Mouse (Mus musculus) ES-E14 (cell line): ENCODE measurements around the gene Rnf186. TPM values are rescaled to one million over a fixed set of nuclear protein-coding genes. Genes with fewer than 3 reads are reported as not detected.
A peak's percentile ranks its signal among the peaks of the same experiment; 100 is the strongest.

Experiments
- DNase-seq: peaks from one replicate; pipeline ENCODE4 v3.0.0-alpha.2; 2013; ENCODE audit warnings: low read depth, low spot score
- H3K27ac ChIP-seq: 2 replicates; pipeline ENCODE4 v1.5.1; 2012; ENCODE audit warnings: low read depth, mild to moderate bottlenecking, low read length, moderate library complexity, mixed read lengths; ENCODE audit not compliant: poor library complexity, insufficient read depth, severe bottlenecking
- H3K36me3 ChIP-seq: 2 replicates; pipeline ENCODE4 v1.6.1; 2012; ENCODE audit warnings: mild to moderate bottlenecking, low read length, moderate library complexity, mixed read lengths; ENCODE audit not compliant: control insufficient read depth, poor library complexity, insufficient read depth, severe bottlenecking
- H3K4me1 ChIP-seq, 2 experiments: fragments of 150-350 bp in 1 of 2; sonication (generic) in 1 of 2; 2 replicates each; pipeline ENCODE4 v1.6.1; 2012; ENCODE audit warnings: low read length in 2 of 2, mild to moderate bottlenecking in 1 of 2, mixed read lengths in 1 of 2; ENCODE audit not compliant: control insufficient read depth in 2 of 2, insufficient read depth in 2 of 2, poor library complexity in 1 of 2
- H3K4me3 ChIP-seq, 2 experiments: fragments of 150-350 bp in 1 of 2; sonication (generic) in 1 of 2; 2 replicates each; pipeline ENCODE4 v1.5.1; 2012; ENCODE audit warnings: low read length in 2 of 2, low read depth in 1 of 2, mild to moderate bottlenecking in 1 of 2, mixed read lengths in 1 of 2; ENCODE audit not compliant: insufficient read depth in 1 of 2, poor library complexity in 1 of 2, severe bottlenecking in 1 of 2
- H3K9ac ChIP-seq: 2 replicates; pipeline ENCODE4 v1.6.1; 2012; ENCODE audit warnings: low read depth, mild to moderate bottlenecking, low read length, mixed read lengths; ENCODE audit not compliant: poor library complexity, insufficient read depth, severe bottlenecking
- H3K9me3 ChIP-seq: fragments of 150-350 bp; sonication (generic); 2 replicates; pipeline ENCODE4 v1.6.1; 2012; ENCODE audit warnings: low read depth, mild to moderate bottlenecking, low read length; ENCODE audit not compliant: control insufficient read depth, insufficient read depth
- CHD2 ChIP-seq: IDR thresholded peaks from 2 replicates; pipeline ENCODE4 v1.6.1; 2014; ENCODE audit warnings: mild to moderate bottlenecking, low read depth, low read length, inconsistent platforms
- HCFC1 ChIP-seq: IDR thresholded peaks from 2 replicates; pipeline ENCODE4 v1.6.1; 2012; ENCODE audit warnings: low read length, inconsistent platforms, borderline replicate concordance; ENCODE audit not compliant: insufficient read depth
- MAFK ChIP-seq: IDR thresholded peaks from 2 replicates; pipeline ENCODE4 v1.6.1; 2014; ENCODE audit warnings: mild to moderate bottlenecking, low read depth, low read length, inconsistent platforms; ENCODE audit not compliant: insufficient read depth
- ZC3H11A ChIP-seq: IDR thresholded peaks from 2 replicates; pipeline ENCODE4 v1.6.1; 2012; ENCODE audit warnings: low read depth, mild to moderate bottlenecking, inconsistent platforms, low read length, borderline replicate concordance
- ZNF384 ChIP-seq: IDR thresholded peaks from 2 replicates; pipeline ENCODE4 v1.6.1; 2012; ENCODE audit warnings: low read depth, low read length, inconsistent platforms
- in situ Hi-C, 2 experiments: fragments of 600-800 bp; cut with MboI; formaldehyde crosslinking; loops; one replicate each; pipeline ENCODE4 v1.15.1; 2025; ENCODE audit warnings: low sequenced_read_pairs in 2 of 2, inconsistent platforms in 1 of 2; ENCODE audit not compliant: unreplicated experiment in 2 of 2
- total RNA-seq: library from RNA; depleted of rRNA; stranded (reverse); fragments of 300-350 nt; gene quantifications from 2 replicates; pipeline ENCODE4 v1.2.3, GENCODE M21; 2012; rRNA removed

The Rnf186 gene
- 0.22 TPM in 1 of 2 replicates, not detected in the other for total RNA-seq

GRCm38 (mm10) chr4:138966866-138967265, at the start of gene Rnf186:
Gene Rnf186, plus strand, starts transcription at chr4:138967112.
- Histone ChIP-seq H3K4me1 (peaks cover 0 to 6% of the 10 kb centered on the region in 2 experiments; a peak in 1 of 4 replicates), H3K9me3 (no peaks in the 10 kb centered on the region), H3K36me3 (no peaks in the 10 kb centered on the region), H3K4me3 (peak within 1 kb of the TSS; percentile 4 to 21; a peak in 1 of 4 replicates), H3K27ac (no peak within 1 kb of the TSS), H3K9ac (no peak within 1 kb of the TSS)
- no peak for TF ChIP-seq CHD2
- no peak for TF ChIP-seq HCFC1
- no peak for TF ChIP-seq ZC3H11A
- no peak for TF ChIP-seq MAFK
- TF ChIP-seq ZNF384: no peak
- DNase-seq: no peak
- in situ Hi-C loops: no loop called here

GRCm38 (mm10) chr4:138917282-138917681, 49.6 kb upstream of the Rnf186 start:
- H3K4me1 ChIP-seq: peaks cover 0 to 2% of the 10 kb centered on the region in 2 experiments; a peak in 1 of 4 replicates
- no peaks in the 10 kb centered on the region for H3K36me3 ChIP-seq
- no peak overlapping the region for H3K9ac ChIP-seq
- no peak overlapping the region for H3K27ac ChIP-seq
- H3K9me3 ChIP-seq: no peaks in the 10 kb centered on the region
- H3K4me3 ChIP-seq: no peak overlapping the region
- in situ Hi-C loops: no loop called here
- TF ChIP-seq HCFC1 (no peak), CHD2 (no peak), MAFK (no peak), ZC3H11A (no peak), ZNF384 (no peak)
- DNase-seq: peak; percentile 38

- in situ Hi-C loops: no loop called here
- no peak overlapping the region for H3K9ac ChIP-seq
- H3K36me3 ChIP-seq: no peaks in the 10 kb centered on the region
- TF ChIP-seq ZNF384: no peak
- no peak for TF ChIP-seq CHD2
- TF ChIP-seq HCFC1: no peak
- TF ChIP-seq MAFK: no peak
- no peak for DNase-seq
- H3K4me1 ChIP-seq: peaks cover 0 to 2% of the 10 kb centered on the region in 2 experiments; a peak in 1 of 4 replicates
- no peak overlapping the region for H3K27ac ChIP-seq
- no peaks in the 10 kb centered on the region for H3K9me3 ChIP-seq
- H3K4me3 ChIP-seq: peak overlapping the region; percentile 37 to 43
These were observed 45.4 kb upstream of the Rnf186 start for GRCm38 (mm10) chr4:138921254-138922130.

- in situ Hi-C loops: no loop called here
- TF ChIP-seq CHD2 (no peak), ZNF384 (no peak), MAFK (no peak), HCFC1 (no peak), ZC3H11A (no peak; the same call in 1 of the 2 replicates)
- H3K9ac ChIP-seq: no peak overlapping the region
- DNase-seq: peak; percentile 94
- H3K9me3 ChIP-seq: no peaks in the 10 kb centered on the region
- peak overlapping the region; percentile 37 to 43 for H3K4me3 ChIP-seq
- no peaks in the 10 kb centered on the region for H3K36me3 ChIP-seq
- H3K4me1 ChIP-seq: peaks cover 0 to 2% of the 10 kb centered on the region in 2 experiments; a peak in 1 of 4 replicates
- no peak overlapping the region for H3K27ac ChIP-seq
These were observed 44.8 kb upstream of the Rnf186 start for GRCm38 (mm10) chr4:138922131-138922459.
